In the genomic region with DNA sequence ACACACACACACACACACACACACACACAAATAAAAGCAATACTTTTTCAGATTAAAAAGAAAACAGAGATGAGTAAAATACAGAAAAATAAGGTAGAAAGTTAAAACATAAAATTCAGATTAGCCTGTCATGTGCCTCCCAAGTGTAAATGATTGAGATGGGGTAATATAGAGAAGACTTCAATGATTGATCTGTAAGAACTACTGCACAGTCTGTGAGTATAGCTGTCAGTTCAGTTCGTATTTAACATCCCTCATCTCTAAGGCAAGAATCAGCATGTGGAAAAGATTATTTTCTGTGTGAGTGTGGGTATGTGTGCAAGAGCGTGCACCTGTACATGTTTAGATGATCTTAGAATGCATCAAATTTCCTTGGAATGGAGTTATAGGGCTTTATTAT, we compare ENCODE assay signal across 26 mouse cellular contexts.
"Had no signal": no experiment of that assay in that cellular context is flagged by ENCODE, and none has a peak within 500 bp of the region (broad histone marks: within the 10 kb centered on the region; RNA-seq: fewer than 3 reads in every experiment).

No protein-coding gene starts in this region.

- DNase-seq: gastrocnemius, postnatal 14 days; gastrocnemius, postnatal 36 days; heart, adult 11 months; heart, adult 2 months; heart, postnatal 14 days; heart, postnatal 36 days; kidney, adult 11 months; kidney, adult 2 months; kidney, adult 9 months; kidney, postnatal 14 days; kidney, postnatal 36 days; liver; liver, embryonic 13.5 days; liver, postnatal 0 days had no signal

- H3K27me3 ChIP-seq: heart, embryonic 13.5 days; heart, embryonic 15.5 days; hindbrain, embryonic 15.5 days; kidney, embryonic 15.5 days; limb, embryonic 12.5 days; liver, embryonic 13.5 days; liver, embryonic 15.5 days had no signal

- H3K9me3 ChIP-seq: heart, embryonic 13.5 days; heart, embryonic 15.5 days; hindbrain, embryonic 15.5 days; kidney, embryonic 15.5 days; limb, embryonic 10.5 days; limb, embryonic 12.5 days; liver, embryonic 13.5 days; liver, embryonic 15.5 days had no signal

- H3K4me2 ChIP-seq: heart, embryonic 11.5 days; heart, embryonic 13.5 days; heart, embryonic 15.5 days; hindbrain, embryonic 15.5 days; kidney, embryonic 15.5 days; limb, embryonic 12.5 days; liver, embryonic 11.5 days; liver, embryonic 13.5 days; liver, embryonic 15.5 days had no signal

- H3K4me3 ChIP-seq: heart, adult 2 months; heart, embryonic 13.5 days; heart, embryonic 15.5 days; hindbrain, embryonic 15.5 days; kidney, embryonic 15.5 days; left cerebral cortex, adult 2 months; limb, embryonic 10.5 days; limb, embryonic 12.5 days; liver, embryonic 13.5 days; liver, embryonic 15.5 days had no signal

- H3K4me1 ChIP-seq: heart, embryonic 13.5 days; heart, embryonic 15.5 days; hindbrain, embryonic 15.5 days; kidney, embryonic 15.5 days; limb, embryonic 10.5 days; limb, embryonic 12.5 days; liver, embryonic 13.5 days; liver, embryonic 15.5 days had no signal

- ATAC-seq: intestine, embryonic 16.5 days; liver, postnatal 0 days had no signal

- H3K27ac ChIP-seq: heart, adult 2 months; heart, embryonic 13.5 days; heart, embryonic 15.5 days; hindbrain, embryonic 15.5 days; kidney, embryonic 15.5 days; kidney, postnatal 0 days; left cerebral cortex, adult 2 months; limb, embryonic 10.5 days; limb, embryonic 12.5 days; liver, embryonic 13.5 days; liver, embryonic 15.5 days had no signal

- H3K9ac ChIP-seq: heart, embryonic 13.5 days; heart, embryonic 15.5 days; hindbrain, embryonic 15.5 days; kidney, embryonic 15.5 days; limb, embryonic 12.5 days; liver, embryonic 13.5 days; liver, embryonic 15.5 days; liver, postnatal 0 days had no signal

- H3K36me3 ChIP-seq: heart, embryonic 13.5 days; heart, embryonic 15.5 days; hindbrain, embryonic 15.5 days; kidney, embryonic 15.5 days; limb, embryonic 10.5 days; limb, embryonic 12.5 days; liver, embryonic 13.5 days; liver, embryonic 15.5 days had no signal
